Mouse (Mus musculus) forebrain, embryonic 10.5 days (tissue): ENCODE results near the gene Kank4. TPM values are rescaled to one million over a fixed set of nuclear protein-coding genes. Genes with fewer than 3 reads are reported as not detected.
A peak's percentile ranks its signal among the peaks of the same experiment; 100 is the strongest.
"Not testable (repeated sequence)": the region's sequence is repeated elsewhere in the genome, so short reads cannot be mapped to it uniquely, and the experiment has no call there.

Experiments
- DNase-seq: peaks from one replicate; pipeline ENCODE4 v3.0.0-alpha.2; 2017; ENCODE audit warnings: low spot score; ENCODE audit errors: extremely low spot score
- H3K27ac ChIP-seq: fragments of 300-500 bp; sonication (generic); 2 replicates; pipeline ENCODE4 v1.5.1; 2016; ENCODE audit warnings: mild to moderate bottlenecking
- H3K27me3 ChIP-seq: fragments of 300-500 bp; sonication (generic); 2 replicates; pipeline ENCODE4 v1.6.1; 2016; ENCODE audit warnings: mild to moderate bottlenecking; ENCODE audit not compliant: poor library complexity, severe bottlenecking
- H3K36me3 ChIP-seq: fragments of 300-500 bp; sonication (generic); replicated peaks from 2 replicates; pipeline ENCODE4 v1.6.1; 2016; ENCODE audit warnings: mild to moderate bottlenecking, moderate library complexity
- H3K4me1 ChIP-seq: fragments of 300-500 bp; sonication (generic); 2 replicates; pipeline ENCODE4 v1.6.1; 2016
- H3K4me3 ChIP-seq: fragments of 300-500 bp; sonication (generic); 2 replicates; pipeline ENCODE4 v1.5.1; 2016; ENCODE audit warnings: mild to moderate bottlenecking, moderate library complexity
- H3K9me3 ChIP-seq: fragments of 300-500 bp; sonication (generic); 2 replicates; pipeline ENCODE4 v1.6.1; 2016; ENCODE audit warnings: mild to moderate bottlenecking, moderate library complexity
- WGBS: fragments of 180-500 bp; shearing (Covaris S2); methylation state at CpG from one replicate; pipeline ENCODE4 v1.1.7; 2016; 5-methylcytosine and 5-hydroxymethylcytosine counted together
- polyA plus RNA-seq: library from polyadenylated mRNA; unstranded; fragments of >200 nt; fragmentation: Nextera tagmentation; extraction: Ambion mirVana; gene quantifications from 2 replicates; pipeline ENCODE4 v1.2.1, GENCODE M21; 2016

Kank4 gene
- polyA plus RNA-seq, 1 experiment from 2014 or later, result 1.4 TPM

DNA sequence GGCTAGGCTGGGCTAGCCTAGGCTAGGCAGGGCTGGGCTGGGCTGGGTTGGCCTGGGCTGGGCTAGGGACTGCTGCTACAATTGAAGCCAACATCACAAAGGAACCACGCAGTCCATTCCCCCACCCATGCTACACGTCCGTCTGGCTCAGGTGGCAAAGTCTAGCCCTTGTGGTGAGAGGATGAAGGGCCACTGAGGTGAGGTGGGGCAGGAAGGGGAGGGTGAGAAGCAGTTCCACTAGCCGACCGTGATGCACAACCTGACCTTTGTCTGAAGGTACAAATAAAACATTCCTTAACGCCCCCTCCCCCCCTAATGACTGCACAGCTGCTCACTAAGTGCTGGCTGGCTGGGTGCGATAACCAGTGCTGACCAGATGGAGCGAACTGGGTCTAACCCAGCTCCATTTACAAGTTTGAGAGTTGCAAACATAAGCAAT, 28.4 kb upstream of the Kank4 start:
- H3K4me3 ChIP-seq, result no peak overlapping the region
- H3K9me3 ChIP-seq, result no peaks in the 10 kb centered on the region
- no peaks in the 10 kb centered on the region for H3K36me3 ChIP-seq
- DNase-seq, result no peak
- WGBS, result 80% methylated on average over 8 of the region's 8 CpGs
- H3K27ac ChIP-seq, result no peak overlapping the region
- H3K27me3 ChIP-seq, result peaks cover 31% of the 10 kb centered on the region
- peaks cover 21% of the 10 kb centered on the region for H3K4me1 ChIP-seq

GRCm38 (mm10) chr4:98845201-98845600, 27.9 kb upstream of the Kank4 start:
- Histone ChIP-seq H3K4me3 (no peak overlapping the region), H3K9me3 (no peaks in the 10 kb centered on the region), H3K36me3 (no peaks in the 10 kb centered on the region), H3K27me3 (peaks cover 31% of the 10 kb centered on the region), H3K27ac (no peak overlapping the region), H3K4me1 (peaks cover 26% of the 10 kb centered on the region)
- DNase-seq, result no peak
- WGBS, result 91% methylated on average over 4 of the region's 4 CpGs

DNA sequence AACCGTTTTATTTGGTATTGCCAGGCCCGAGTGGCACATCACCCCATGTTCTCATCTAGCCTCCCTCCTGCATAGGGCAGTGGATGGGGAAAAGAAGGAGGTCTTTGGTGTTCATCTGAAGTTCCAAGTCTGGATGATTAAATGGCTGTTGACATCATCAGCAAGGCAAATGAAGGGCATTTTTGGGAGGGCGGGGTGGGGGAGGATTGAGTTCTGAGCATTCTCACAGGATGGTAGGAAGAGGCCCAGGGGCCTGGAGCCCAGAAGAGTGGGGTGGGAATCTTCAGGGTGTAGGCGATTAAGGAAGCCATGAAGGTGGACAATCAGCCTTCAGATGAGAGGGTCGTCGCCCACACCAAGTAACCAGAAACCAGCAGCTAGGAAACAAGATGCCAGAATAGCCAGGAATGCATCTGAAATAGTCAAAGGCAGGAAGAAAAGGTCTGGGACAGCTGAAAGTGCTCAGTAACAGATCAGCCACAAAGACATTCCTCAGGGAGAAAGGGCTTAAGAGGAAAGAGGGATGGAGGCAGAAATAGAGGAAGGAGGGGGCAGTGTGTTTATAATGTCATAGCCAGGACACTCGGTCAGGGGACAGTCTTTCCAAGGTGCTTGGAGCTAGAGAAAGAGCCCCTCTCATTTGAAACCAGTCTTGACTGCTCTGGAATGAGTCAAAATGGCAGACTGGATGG, 26.7 kb upstream of the Kank4 start:
- H3K4me3 ChIP-seq, result no peak overlapping the region
- H3K27ac ChIP-seq, result no peak overlapping the region
- WGBS, result 79% methylated on average over 7 of the region's 7 CpGs
- peaks cover 29% of the 10 kb centered on the region for H3K4me1 ChIP-seq
- no peaks in the 10 kb centered on the region for H3K36me3 ChIP-seq
- no peak for DNase-seq
- H3K9me3 ChIP-seq, result no peaks in the 10 kb centered on the region
- peaks cover 31% of the 10 kb centered on the region for H3K27me3 ChIP-seq

GRCm38 (mm10) chr4:98841251-98841650, 23.9 kb upstream of the Kank4 start:
- H3K9me3 ChIP-seq, H3K27ac ChIP-seq, DNase-seq, H3K36me3 ChIP-seq, H3K4me3 ChIP-seq: not testable (repeated sequence)
- WGBS, result 89% methylated on average over 6 of the region's 6 CpGs
- peaks cover 21% of the 10 kb centered on the region for H3K4me1 ChIP-seq
- H3K27me3 ChIP-seq, result peaks cover 57% of the 10 kb centered on the region

GRCm38 (mm10) chr4:98840526-98840925, 23.2 kb upstream of the Kank4 start:
- Histone ChIP-seq H3K4me3 (no peak overlapping the region), H3K27ac (peak overlapping the region; percentile 72), H3K4me1 (peaks cover 14% of the 10 kb centered on the region), H3K36me3 (no peaks in the 10 kb centered on the region), H3K9me3 (no peaks in the 10 kb centered on the region), H3K27me3 (peaks cover 65% of the 10 kb centered on the region)
- DNase-seq, result peak; percentile 32
- 40% methylated on average over 6 of the region's 6 CpGs for WGBS

GRCm38 (mm10) chr4:98838913-98839312, 21.6 kb upstream of the Kank4 start:
- 80% methylated on average over 4 of the region's 4 CpGs for WGBS

GRCm38 (mm10) chr4:98837715-98838505, 20.6 kb upstream of the Kank4 start:
- no peaks in the 10 kb centered on the region for H3K9me3 ChIP-seq
- DNase-seq, result no peak
- H3K4me1 ChIP-seq, result peaks cover 16% of the 10 kb centered on the region
- no peak overlapping the region for H3K27ac ChIP-seq
- no peak overlapping the region for H3K4me3 ChIP-seq
- H3K36me3 ChIP-seq, result no peaks in the 10 kb centered on the region
- 91% methylated on average over 16 of the region's 16 CpGs for WGBS
- H3K27me3 ChIP-seq, result peaks cover 60% of the 10 kb centered on the region

More at GRCm38 (mm10) chr4:98838913-98839312, 21.6 kb upstream of the Kank4 start:
- Histone ChIP-seq H3K27ac (no peak overlapping the region), H3K4me1 (peaks cover 16% of the 10 kb centered on the region), H3K4me3 (no peak overlapping the region), H3K36me3 (no peaks in the 10 kb centered on the region), H3K9me3 (no peaks in the 10 kb centered on the region), H3K27me3 (peaks cover 62% of the 10 kb centered on the region)
- DNase-seq, result no peak

- no peak for DNase-seq
- Histone ChIP-seq H3K27me3 (peaks cover 53% of the 10 kb centered on the region), H3K4me3 (no peak overlapping the region), H3K27ac (no peak overlapping the region), H3K36me3 (no peaks in the 10 kb centered on the region), H3K4me1 (peaks cover 19% of the 10 kb centered on the region), H3K9me3 (no peaks in the 10 kb centered on the region)
- 61% methylated on average over 5 of the region's 5 CpGs for WGBS
These were observed 19.2 kb upstream of the Kank4 start for GRCm38 (mm10) chr4:98836519-98836918.

- WGBS, result 80% methylated on average over 4 of the region's 4 CpGs
- Histone ChIP-seq H3K27ac (no peak overlapping the region), H3K27me3 (peaks cover 53% of the 10 kb centered on the region), H3K9me3 (no peaks in the 10 kb centered on the region), H3K36me3 (no peaks in the 10 kb centered on the region), H3K4me3 (no peak overlapping the region), H3K4me1 (0 out of 2 replicates have a peak, but pooled peaks cover 5% of the 10 kb centered on the region)
- DNase-seq, result no peak
These were observed 17.4 kb upstream of the Kank4 start for GRCm38 (mm10) chr4:98834782-98835181.

DNA sequence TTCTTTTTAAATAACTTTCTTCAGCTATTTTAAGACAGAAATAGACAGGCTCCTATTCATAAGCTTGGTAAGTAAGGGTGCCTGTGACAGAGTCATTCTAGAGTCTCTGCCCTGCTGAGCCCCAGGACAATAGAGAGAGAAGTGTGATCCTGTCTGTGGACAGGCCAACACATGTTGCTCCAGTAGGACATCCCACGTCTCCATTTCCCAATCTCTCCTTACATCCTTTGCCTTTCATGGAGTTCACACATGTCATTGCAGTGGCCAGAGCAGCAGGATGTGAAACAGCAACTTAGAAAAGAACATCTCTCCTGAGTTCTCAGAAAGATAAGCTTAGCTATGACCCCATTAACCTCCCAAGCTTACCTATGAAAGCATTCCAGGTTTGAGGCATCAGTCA, 14.4 kb upstream of the Kank4 start:
- Histone ChIP-seq H3K27ac (no peak overlapping the region), H3K4me1 (0 out of 2 replicates have a peak, but pooled peaks cover 5% of the 10 kb centered on the region), H3K9me3 (no peaks in the 10 kb centered on the region), H3K27me3 (peaks cover 31% of the 10 kb centered on the region), H3K36me3 (no peaks in the 10 kb centered on the region), H3K4me3 (no peak overlapping the region)
- WGBS, result 77% methylated on average over 1 of the region's 1 CpGs
- DNase-seq, result no peak

GRCm38 (mm10) chr4:98826701-98827100, 9.4 kb upstream of the Kank4 start:
- Histone ChIP-seq H3K4me1 (peaks cover 6% of the 10 kb centered on the region), H3K4me3 (no peak overlapping the region), H3K27me3 (no peaks in the 10 kb centered on the region), H3K27ac (no peak overlapping the region), H3K9me3 (no peaks in the 10 kb centered on the region), H3K36me3 (no peaks in the 10 kb centered on the region)
- WGBS, result 46% methylated on average over 3 of the region's 3 CpGs
- DNase-seq, result no peak

DNA sequence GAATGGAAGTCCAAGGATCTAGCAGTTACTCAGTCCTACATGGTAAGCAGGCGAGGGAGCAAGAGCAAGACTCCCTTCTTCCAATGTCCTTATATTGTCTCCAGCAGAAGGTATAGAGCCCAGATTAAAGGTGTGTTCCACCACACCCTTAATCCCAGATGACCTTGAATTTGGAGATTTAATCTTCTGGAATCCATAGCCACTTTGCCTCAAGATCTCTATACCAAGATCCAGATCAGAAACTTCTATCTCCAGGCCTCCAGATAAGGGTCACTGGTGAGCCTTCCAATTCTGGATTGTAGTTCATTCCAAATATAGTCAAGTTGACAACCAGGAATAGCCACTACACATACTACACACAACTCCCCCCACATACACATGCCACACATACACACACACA, 6.4 kb upstream of the Kank4 start, which contains the start of gene I0C0044D17Rik:
I0C0044D17Rik (minus strand) TSS at position 101 of the 400 bp plus-strand sequence.
- H3K4me3 ChIP-seq, DNase-seq: not testable (repeated sequence)
- 97% methylated on average over 1 of the region's 1 CpGs for WGBS

GRCm38 (mm10) chr4:98823047-98823446, 5.7 kb upstream of the Kank4 start:
- DNase-seq, result no peak
- WGBS, result 83% methylated on average over 3 of the region's 3 CpGs

More for the DNA sequence above, 6.4 kb upstream of the Kank4 start, which contains the start of gene I0C0044D17Rik:
- peaks cover 19% of the 10 kb centered on the region for H3K27me3 ChIP-seq
- not testable (repeated sequence) for H3K36me3 ChIP-seq, H3K9me3 ChIP-seq, H3K27ac ChIP-seq, H3K4me1 ChIP-seq

More at GRCm38 (mm10) chr4:98823047-98823446, 5.7 kb upstream of the Kank4 start:
- Histone ChIP-seq H3K27me3 (peaks cover 26% of the 10 kb centered on the region), H3K4me3 (no peak overlapping the region), H3K9me3 (no peaks in the 10 kb centered on the region), H3K4me1 (peaks cover 8% of the 10 kb centered on the region), H3K27ac (no peak overlapping the region), H3K36me3 (no peaks in the 10 kb centered on the region)
